Mouse (Mus musculus) gastrocnemius, postnatal 25 days (tissue): ENCODE results near the gene Tmem235. TPM values are rescaled to one million over a fixed set of nuclear protein-coding genes. Genes with fewer than 3 reads are reported as not detected.
A peak's percentile ranks its signal among the peaks of the same experiment; 100 is the strongest.

ENCODE experiments used
- DNase-seq: peaks from one replicate; pipeline ENCODE4 v3.0.0; 2022
- total RNA-seq, 2 experiments: library from RNA; stranded (reverse); gene quantifications; 1 replicate in 1 of 2; 2 replicates in 1 of 2; pipeline ENCODE4 v1.2.3; 2021

Gene Tmem235
- total RNA-seq, 2 experiments from 2014 or later = not detected

DNA sequence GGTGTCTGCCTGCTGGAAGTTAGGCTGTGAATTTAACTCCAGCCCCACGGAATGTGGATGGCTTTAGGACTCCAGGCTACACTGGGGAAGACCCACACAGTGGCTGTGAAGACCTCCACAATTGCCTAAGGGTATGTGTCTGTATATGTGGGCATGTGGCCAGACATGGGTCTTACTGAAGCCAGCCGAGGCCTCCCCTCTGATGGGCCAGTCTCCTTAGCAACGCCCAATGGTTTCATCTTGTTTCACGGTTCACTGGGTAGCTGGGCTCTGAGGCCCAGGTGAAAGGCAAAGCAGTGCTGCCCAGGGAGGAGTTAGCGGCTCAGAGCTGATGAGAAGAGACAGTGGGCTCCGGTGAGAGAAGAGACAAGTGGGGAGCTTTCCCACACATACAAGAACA is 5.4 kb downstream of the Tmem235 start:
- no peak for DNase-seq

- peak; percentile 64 for DNase-seq
Measured at GRCm38 (mm10) chr11:117870688-117871365, 10.3 kb downstream of the Tmem235 start.

DNA sequence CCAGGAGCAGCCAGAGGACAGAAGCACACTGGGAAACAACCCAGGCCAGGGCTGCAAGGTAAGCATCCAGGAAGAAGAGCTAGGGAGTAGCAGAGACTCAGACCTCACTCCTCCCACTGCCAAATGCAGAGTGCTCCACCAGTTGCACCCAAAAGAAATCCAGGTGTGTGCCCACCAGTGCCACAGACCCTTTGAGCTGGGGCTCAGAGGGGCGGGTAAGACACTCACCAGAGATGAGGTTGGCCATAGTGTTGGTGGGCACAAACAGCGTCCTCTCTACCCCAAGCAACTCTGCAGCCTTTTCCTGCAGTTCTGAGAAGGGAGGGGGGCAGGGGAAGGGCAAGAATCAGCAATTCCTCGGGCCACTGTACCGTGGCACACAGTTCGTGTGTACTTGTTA is 10.8 kb downstream of the Tmem235 start:
- DNase-seq = no peak

- peak; percentile 62 for DNase-seq
Measured at GRCm38 (mm10) chr11:117871911-117872584, 11.5 kb downstream of the Tmem235 start.

- DNase-seq = peak; percentile 80
Measured at GRCm38 (mm10) chr11:117872861-117873608, 12.5 kb downstream of the Tmem235 start, which contains the start of gene Tha1. Tha1 (minus strand) TSS chr11:117873481.

- DNase-seq = no peak
Measured at GRCm38 (mm10) chr11:117874419-117874818, 13.9 kb downstream of the Tmem235 start.

GRCm38 (mm10) chr11:117875681-117876080 is 15.1 kb downstream of the Tmem235 start:
- DNase-seq = no peak

- DNase-seq = no peak
Measured at GRCm38 (mm10) chr11:117877917-117878745, 17.6 kb downstream of the Tmem235 start.

DNA sequence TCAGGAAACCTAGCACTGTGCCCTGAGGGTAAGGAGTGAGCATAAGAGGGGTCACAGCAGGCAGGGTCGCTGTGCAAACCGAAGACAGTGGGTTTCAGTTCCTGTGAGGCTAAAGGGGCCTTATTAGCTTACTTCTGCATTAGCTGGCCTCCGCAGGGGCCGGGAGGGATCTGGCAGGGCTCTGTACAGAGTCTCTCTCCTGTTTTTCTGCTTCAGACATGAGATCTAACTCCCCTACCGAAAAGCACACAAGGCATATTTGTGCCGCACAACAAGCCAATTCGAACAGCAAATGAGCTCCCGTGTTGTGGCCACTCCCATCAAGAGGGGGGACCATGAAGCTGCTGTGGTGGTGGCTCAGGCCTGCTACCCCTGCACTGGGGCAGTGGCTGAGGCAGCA is 18.3 kb downstream of the Tmem235 start:
- no peak for DNase-seq

DNA sequence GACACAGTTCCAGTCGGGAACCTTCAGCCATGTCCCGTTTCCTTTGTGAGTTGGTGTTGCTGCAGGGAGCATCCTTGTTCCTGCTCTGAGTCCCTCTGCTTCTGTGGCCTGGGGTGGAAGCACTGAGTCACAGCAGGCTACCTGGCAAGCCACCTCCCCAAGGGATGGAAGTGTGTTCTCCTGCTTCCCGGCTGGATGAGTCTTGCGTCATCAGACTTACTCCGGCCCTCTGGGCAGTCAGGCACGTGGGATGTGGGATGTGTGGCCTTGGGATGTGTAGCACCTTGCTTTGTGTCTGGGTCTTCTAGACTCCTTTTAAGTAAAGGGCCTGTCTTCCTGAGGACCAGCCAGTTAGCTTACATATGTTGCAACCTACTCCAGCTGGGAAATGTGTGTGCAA is 19.1 kb downstream of the Tmem235 start:
- no peak for DNase-seq

DNA sequence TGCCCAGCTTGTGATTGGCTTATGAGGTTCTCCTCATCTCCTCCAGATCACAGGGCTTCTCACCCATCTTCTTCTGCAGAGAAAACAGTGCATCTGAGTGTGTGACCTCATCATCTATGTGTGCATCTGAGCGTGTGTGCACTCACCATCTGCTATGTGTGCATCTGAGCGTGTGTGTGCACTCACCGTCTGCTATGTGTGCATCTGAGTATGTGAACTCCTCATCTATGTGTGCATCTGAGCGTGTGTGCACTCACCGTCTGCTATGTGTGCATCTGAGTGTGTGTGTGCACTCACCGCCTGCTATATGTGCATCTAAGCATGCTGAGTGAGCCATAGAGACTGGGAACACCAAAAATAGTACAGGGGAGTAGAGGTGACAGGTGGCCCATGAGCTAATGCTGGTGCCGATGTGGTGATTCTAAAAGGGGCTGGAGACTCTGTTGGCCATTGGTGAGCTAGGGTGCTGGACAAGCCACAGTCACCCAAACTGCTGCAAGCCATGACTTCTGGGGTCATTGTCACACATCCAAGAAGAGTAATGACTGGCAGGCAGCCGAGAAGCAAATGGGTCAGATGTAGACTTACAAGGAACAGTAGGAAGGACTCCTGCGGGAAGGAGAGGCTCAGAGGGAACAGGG is 19.9 kb downstream of the Tmem235 start:
- no peak for DNase-seq

DNA sequence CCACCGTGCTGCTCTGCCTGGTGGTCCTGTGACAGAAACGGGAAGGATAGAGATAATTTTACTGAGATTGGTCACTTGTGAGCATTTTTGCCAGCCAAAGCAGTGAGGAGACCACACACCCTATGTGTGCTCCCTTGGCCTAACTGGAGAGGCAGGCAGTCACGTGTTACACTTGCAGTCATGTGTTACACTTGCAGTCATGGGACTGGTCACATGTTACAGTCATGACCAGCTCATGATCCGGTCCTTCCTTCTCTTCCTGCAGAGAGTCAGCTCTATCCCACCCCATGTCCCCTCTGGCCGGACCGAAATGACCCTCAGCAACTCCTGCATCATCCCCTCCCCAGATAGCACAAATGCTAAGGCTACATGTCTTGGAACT is 20.4 kb downstream of the Tmem235 start:
- DNase-seq = no peak

GRCm38 (mm10) chr11:117881787-117882186 is 21.2 kb downstream of the Tmem235 start:
- DNase-seq = no peak

- DNase-seq = no peak
Measured at GRCm38 (mm10) chr11:117882208-117882607, 21.7 kb downstream of the Tmem235 start.

DNA sequence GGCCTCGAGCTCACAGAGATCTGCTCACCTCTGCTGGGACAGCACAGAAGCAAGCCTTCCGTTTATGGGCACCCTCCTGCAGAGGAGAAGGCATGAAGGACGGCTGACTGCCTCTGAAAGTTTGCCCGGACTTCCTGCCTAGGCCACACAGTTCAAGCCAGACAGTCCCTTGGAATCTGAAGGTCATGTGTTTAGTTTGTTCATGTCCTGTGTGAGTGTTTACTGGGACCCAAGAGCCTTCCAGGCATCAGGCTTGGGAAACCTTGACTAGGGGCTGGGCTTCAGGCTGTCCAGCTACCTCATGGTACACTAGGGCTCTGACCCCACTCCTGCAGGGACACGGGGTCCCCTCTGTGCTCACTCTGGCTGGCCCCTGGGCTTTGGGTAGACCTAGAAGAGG is 25.4 kb downstream of the Tmem235 start:
- no peak for DNase-seq

DNA sequence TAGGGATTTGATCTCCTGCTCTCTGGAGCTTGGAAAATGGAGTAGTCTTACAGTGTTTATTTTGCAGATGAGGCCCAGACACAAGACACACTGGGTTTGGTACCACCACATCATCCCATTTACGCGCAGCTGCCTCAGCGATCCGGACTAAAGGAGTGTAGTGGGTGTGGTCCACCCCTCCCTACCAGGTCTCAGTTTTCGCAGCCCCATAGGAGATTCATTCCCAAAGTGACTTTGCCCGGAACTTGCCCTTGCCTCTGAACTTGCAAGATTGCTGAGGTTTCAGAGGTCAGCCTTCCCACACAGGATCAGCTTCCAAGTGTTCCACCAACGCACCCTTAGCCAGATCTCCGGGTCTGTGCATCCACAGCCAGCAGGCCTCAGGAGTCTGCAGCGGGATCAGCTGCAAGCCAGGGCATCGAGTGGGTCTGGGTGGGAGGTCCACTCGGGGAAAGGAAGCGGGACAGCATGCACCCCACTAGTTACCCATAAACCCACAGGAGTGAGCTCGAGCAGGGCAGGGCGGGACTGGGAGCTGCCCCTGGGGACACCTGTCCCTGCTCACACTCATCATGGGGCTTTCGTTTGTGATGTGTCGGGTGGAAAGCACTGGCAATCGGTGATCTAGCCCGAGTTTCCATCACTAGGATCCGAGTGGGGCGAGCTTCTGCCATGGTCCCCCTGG is 27.8 kb downstream of the Tmem235 start:
- no peak for DNase-seq

GRCm38 (mm10) chr11:117888853-117889822 is 28.6 kb downstream of the Tmem235 start:
- no peak for DNase-seq

- DNase-seq = no peak
Measured at GRCm38 (mm10) chr11:117889887-117890340, 29.4 kb downstream of the Tmem235 start.

DNA sequence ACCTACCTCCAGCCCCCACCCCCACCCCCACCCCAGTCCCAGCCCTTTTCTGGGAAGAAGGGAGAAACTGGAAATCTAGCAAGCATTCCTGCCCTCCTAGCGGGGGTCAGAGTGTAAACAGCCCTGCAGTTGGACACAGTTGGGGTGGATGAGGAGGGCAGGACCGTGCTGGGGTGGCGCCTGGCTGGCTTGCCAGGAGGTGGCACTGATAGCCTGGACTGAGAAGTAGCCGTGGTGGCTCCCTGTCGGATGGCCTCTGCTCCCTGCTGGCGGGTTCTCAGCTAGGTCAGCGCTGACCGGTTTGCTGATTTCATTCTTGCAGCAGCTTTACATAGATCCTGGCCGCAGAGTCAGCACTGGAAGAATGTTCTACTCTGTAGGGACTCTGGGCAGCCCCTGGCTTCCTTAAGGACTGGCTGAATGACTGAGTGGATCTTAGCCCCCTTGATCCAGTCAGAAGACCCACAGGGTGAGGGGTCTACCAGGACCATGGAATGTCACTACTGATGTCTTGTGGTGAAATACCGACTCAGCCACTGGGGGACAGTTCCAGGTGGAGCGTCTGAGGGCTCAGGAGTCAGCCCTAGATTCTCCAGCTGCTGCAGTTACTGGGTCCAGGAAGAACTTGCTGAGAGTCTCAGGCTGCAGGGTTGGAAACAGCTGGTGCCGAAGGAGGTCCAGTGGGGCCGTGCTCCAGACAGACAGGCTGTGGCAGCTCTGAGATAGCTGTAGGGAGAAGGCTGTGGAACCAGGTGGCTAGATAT is 30.1 kb downstream of the Tmem235 start:
- DNase-seq = peak; percentile 65
